Mouse (Mus musculus): ENCODE results near the gene Cops9.

- no peak for TF ChIP-seq POLR2A (IDR thresholded peaks at IDR 0.05; ENCODE audit: control insufficient read depth, extremely low read depth, insufficient read depth, low read length, poor library complexity)
- TF ChIP-seq CTCF (IDR thresholded peaks at IDR 0.05; ENCODE audit: borderline replicate concordance, control insufficient read depth, extremely low read depth, insufficient read depth, low read length, poor library complexity), result no peak
Measured at GRCm38 (mm10) chr1:92638736-92639135, 3.0 kb downstream of the Cops9 start.

Measured in thymus, adult 2 months (tissue).